Mouse (Mus musculus): ENCODE measurements around the gene Col4a3bp. TPM values are rescaled to one million over a fixed set of nuclear protein-coding genes. Genes with fewer than 3 reads are reported as not detected.

The Col4a3bp gene
- polyA plus RNA-seq, 1 experiment from 2014 or later: 13.8 TPM

DNA sequence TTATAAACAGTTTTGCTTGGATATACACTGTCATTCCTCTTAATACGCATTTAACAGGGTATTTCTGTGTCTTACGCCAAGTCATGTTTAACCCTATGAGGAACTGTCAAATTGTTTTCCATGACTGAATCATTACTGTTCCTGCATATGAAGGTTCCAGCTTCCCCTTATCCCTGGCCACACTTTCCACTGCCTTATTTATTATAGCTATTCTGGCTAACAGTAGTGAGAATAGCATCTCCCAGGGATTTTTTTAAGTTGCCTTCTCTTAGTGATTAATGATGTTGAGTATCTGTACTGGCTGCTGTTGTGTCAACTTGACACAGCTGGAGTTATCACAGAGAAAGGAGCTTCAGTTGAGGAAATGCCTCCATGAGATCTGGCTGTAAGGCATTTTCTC is 25.1 kb upstream of the Col4a3bp start:
- H3K9ac ChIP-seq: no peak overlapping the region
- H3K9me3 ChIP-seq: no peaks in the 10 kb centered on the region
- no peak for ATAC-seq (ENCODE audit: insufficient read depth, low FRiP score, low read depth)
- H3K4me2 ChIP-seq: no peak overlapping the region
- H3K36me3 ChIP-seq: no peaks in the 10 kb centered on the region
- no peak overlapping the region for H3K27ac ChIP-seq
- 0 out of 2 replicates have a peak, but pooled peaks cover 5% of the 10 kb centered on the region for H3K4me1 ChIP-seq
- 57% methylated on average over 2 of the region's 2 CpGs for WGBS
- no peaks in the 10 kb centered on the region for H3K27me3 ChIP-seq (replicated peaks)
- no peak overlapping the region for H3K4me3 ChIP-seq (replicated peaks)

DNA sequence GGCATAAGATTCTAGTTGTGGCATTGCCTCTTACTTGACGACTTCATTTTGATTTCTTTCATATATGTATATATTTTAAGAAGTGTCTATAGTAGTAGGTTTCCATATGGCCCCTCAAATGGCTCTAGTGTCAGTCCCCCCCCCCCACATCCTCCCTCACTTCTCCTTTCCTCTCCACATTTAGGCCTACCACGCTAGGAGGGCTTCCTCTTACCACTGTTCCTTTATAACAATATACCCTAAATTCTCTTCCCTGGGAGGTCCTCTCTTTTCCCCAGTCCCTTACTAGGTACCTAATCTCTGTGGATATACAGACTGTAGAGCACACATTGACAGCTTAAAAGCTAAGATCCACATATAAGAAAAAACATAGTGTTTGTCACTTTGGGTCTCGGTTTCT is 21.1 kb upstream of the Col4a3bp start:
- ATAC-seq (ENCODE audit: insufficient read depth, low FRiP score, low read depth): no peak
- Histone ChIP-seq H3K9me3 (no peaks in the 10 kb centered on the region), H3K4me1 (no peaks in the 10 kb centered on the region), H3K27me3 (replicated peaks) (no peaks in the 10 kb centered on the region), H3K4me3 (replicated peaks) (no peak overlapping the region), H3K27ac (no peak overlapping the region), H3K4me2 (no peak overlapping the region), H3K9ac (no peak overlapping the region), H3K36me3 (no peaks in the 10 kb centered on the region)
- 93% methylated on average over 3 of the region's 3 CpGs for WGBS

DNA sequence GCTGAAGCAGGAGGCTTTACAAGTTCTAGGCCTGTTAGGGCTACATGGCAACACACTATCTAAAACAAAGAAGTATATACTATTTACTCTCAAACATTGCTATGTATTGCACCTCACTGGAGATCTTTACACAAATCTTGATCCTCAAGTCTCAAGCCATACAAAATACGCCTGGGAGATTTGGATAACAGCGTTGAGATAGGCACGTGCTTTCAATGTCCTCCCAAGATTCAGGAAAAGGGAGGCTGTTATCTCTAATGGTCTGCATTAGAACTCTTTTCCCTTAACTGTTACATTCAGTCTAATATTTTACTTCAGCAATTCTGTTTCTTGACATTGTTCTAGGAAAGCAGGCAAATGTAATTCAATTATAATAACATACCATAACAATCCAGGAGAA is 15.4 kb upstream of the Col4a3bp start:
- H3K9me3 ChIP-seq: no peaks in the 10 kb centered on the region
- no peak overlapping the region for H3K27ac ChIP-seq
- H3K36me3 ChIP-seq: 0 out of 2 replicates have a peak, but pooled peaks cover 2% of the 10 kb centered on the region
- 86% methylated on average over 3 of the region's 3 CpGs for WGBS
- no peaks in the 10 kb centered on the region for H3K27me3 ChIP-seq (replicated peaks)
- no peak for ATAC-seq (ENCODE audit: insufficient read depth, low FRiP score, low read depth)
- no peak overlapping the region for H3K9ac ChIP-seq
- H3K4me1 ChIP-seq: no peaks in the 10 kb centered on the region
- no peak overlapping the region for H3K4me3 ChIP-seq (replicated peaks)
- H3K4me2 ChIP-seq: no peak overlapping the region

DNA sequence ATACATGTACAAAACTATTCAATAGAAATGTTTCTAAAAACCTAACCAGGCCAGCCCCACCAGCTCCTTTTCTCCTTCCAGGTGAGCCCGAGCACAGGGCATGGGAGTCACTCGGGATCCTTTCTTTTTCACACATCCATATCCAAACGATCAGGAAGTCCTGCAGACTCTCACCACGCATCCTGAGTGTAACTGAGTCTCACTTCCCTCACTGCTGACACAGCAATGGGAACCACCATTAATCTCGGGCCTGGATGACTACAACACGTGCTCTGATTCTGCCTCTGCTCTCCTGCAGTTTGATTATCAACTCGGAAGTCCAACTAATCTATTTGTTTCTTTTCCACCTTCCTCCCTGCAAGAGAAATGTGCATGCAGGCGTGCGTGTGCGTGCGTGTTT is 14.6 kb upstream of the Col4a3bp start:
- H3K9ac ChIP-seq: no peak overlapping the region
- H3K4me1 ChIP-seq: no peaks in the 10 kb centered on the region
- no peak overlapping the region for H3K4me2 ChIP-seq
- H3K36me3 ChIP-seq: 0 out of 2 replicates have a peak, but pooled peaks cover 2% of the 10 kb centered on the region
- no peaks in the 10 kb centered on the region for H3K27me3 ChIP-seq (replicated peaks)
- no peak overlapping the region for H3K27ac ChIP-seq
- no peak for ATAC-seq (ENCODE audit: insufficient read depth, low FRiP score, low read depth)
- H3K9me3 ChIP-seq: no peaks in the 10 kb centered on the region
- no peak overlapping the region for H3K4me3 ChIP-seq (replicated peaks)
- WGBS: 79% methylated on average over 11 of the region's 11 CpGs

DNA sequence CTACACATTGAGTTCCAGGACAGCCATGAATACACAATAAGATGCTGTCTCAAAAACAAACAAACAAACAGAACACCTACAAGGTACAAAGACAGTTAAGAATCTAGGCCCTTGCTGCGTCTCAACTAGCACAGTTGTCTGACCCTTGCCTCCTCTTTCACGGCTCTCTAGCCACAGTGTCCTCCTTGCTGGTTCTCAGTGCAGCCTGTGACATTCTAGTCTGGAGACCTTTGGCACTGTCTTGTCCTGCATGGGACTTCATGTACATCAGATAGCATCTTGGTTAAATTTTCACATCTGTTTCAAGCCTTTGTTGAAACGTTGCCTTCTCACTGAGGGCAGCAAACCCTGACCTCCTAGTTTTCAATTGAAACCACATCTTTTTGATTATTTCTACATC is 13.6 kb upstream of the Col4a3bp start:
- WGBS: 90% methylated on average over 3 of the region's 3 CpGs

DNA sequence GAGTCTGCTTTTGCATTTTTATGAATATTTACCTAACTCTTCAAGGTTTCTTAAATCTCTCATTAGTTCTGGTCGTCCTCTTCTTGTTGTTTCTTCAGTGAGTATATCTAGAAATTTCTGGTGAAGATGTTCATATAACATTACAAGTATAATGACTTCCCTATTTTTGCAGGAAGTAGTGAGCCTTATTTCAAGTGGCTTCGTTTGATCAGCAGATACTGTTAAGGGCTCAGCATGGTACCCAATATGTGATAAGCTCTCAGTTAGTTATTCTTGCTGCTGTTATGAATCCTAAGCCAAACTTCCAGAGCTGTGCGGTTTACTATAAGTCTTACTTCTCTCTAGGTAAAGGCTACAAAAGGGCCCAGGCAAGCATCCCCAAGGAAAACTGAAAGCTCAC is 12.9 kb upstream of the Col4a3bp start:
- WGBS: 93% methylated on average over 3 of the region's 3 CpGs
- no peaks in the 10 kb centered on the region for H3K4me1 ChIP-seq
- H3K9me3 ChIP-seq: no peaks in the 10 kb centered on the region
- H3K27ac ChIP-seq: no peak overlapping the region
- H3K27me3 ChIP-seq (replicated peaks): no peaks in the 10 kb centered on the region
- no peak overlapping the region for H3K4me3 ChIP-seq (replicated peaks)
- no peak overlapping the region for H3K9ac ChIP-seq
- ATAC-seq (ENCODE audit: insufficient read depth, low FRiP score, low read depth): no peak
- H3K4me2 ChIP-seq: no peak overlapping the region
- H3K36me3 ChIP-seq: 0 out of 2 replicates have a peak, but pooled peaks cover 2% of the 10 kb centered on the region

More for the DNA sequence above, 13.6 kb upstream of the Col4a3bp start:
- no peak for ATAC-seq (ENCODE audit: insufficient read depth, low FRiP score, low read depth)
- H3K27ac ChIP-seq: no peak overlapping the region
- no peak overlapping the region for H3K4me3 ChIP-seq (replicated peaks)
- no peak overlapping the region for H3K4me2 ChIP-seq
- 0 out of 2 replicates have a peak, but pooled peaks cover 2% of the 10 kb centered on the region for H3K36me3 ChIP-seq
- no peaks in the 10 kb centered on the region for H3K27me3 ChIP-seq (replicated peaks)
- no peak overlapping the region for H3K9ac ChIP-seq
- no peaks in the 10 kb centered on the region for H3K9me3 ChIP-seq
- no peaks in the 10 kb centered on the region for H3K4me1 ChIP-seq

DNA sequence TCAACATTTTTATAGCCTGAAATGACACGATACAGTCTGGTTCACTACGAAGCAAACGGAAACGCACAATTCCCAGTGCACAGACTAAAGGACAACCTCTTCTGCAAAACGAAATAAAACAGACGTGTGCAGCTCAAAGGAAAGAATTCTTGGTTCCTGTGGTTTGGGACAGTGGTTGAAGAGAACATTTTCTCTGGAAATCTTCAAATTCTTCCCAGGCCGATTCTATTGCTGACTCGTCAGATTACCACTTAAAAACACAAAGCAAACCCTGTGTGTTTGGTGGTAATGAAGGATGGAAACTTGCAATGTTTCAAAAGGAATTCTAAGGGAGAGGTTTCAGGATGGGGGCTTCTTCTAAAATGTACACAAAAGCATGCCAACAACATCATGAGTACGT is 12.4 kb upstream of the Col4a3bp start:
- Histone ChIP-seq H3K4me2 (no peak overlapping the region), H3K36me3 (0 out of 2 replicates have a peak, but pooled peaks cover 2% of the 10 kb centered on the region), H3K4me3 (replicated peaks) (no peak overlapping the region), H3K9me3 (no peaks in the 10 kb centered on the region), H3K27ac (no peak overlapping the region), H3K27me3 (replicated peaks) (no peaks in the 10 kb centered on the region), H3K9ac (no peak overlapping the region), H3K4me1 (no peaks in the 10 kb centered on the region)
- no peak for ATAC-seq (ENCODE audit: insufficient read depth, low FRiP score, low read depth)
- 87% methylated on average over 9 of the region's 9 CpGs for WGBS

DNA sequence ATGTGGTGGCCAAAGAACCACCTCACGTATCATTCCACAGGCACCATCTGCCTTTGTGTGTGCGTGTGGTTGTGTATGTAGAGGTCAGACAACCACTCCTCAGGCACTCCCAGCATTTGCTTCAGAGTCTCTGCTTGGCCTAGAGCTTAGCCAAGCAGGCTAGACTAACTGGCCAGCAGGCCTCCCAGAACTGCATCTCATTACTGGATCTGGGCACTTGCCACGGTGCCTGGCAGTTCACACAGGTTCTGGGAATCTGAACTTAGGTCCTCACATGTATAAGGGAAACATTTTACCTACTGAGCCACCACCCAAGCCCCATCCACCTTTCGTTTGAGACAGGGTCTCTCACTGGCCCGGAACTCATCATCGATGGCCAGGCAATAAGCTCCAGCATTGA is 10.2 kb upstream of the Col4a3bp start:
- Histone ChIP-seq H3K36me3 (0 out of 2 replicates have a peak, but pooled peaks cover 2% of the 10 kb centered on the region), H3K27me3 (replicated peaks) (no peaks in the 10 kb centered on the region), H3K4me2 (no peak overlapping the region), H3K4me3 (replicated peaks) (no peak overlapping the region), H3K9me3 (no peaks in the 10 kb centered on the region), H3K27ac (no peak overlapping the region), H3K9ac (no peak overlapping the region), H3K4me1 (no peaks in the 10 kb centered on the region)
- no peak for ATAC-seq (ENCODE audit: insufficient read depth, low FRiP score, low read depth)
- 87% methylated on average over 6 of the region's 6 CpGs for WGBS

DNA sequence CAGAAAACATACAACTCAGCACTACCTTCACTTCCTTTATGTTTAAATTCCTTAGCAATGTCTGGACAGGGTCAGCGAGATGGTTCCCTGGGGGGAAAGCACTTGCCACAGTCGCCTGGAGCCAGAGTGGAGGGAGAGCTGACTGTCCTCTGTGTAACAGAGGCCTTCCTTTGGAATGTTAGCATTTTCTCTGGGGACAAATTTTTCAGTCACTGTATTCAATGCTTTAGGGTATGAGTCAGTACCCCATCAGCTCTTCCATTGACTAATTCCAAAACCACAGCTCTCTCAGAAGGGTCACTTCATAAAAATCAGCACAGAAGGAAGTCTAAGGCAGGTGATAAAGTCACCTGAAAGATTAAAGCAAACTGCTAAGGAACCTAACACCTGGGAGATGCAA is 8.7 kb upstream of the Col4a3bp start:
- H3K9me3 ChIP-seq: no peaks in the 10 kb centered on the region
- H3K4me2 ChIP-seq: no peak overlapping the region
- no peak overlapping the region for H3K9ac ChIP-seq
- no peak overlapping the region for H3K4me3 ChIP-seq (replicated peaks)
- WGBS: 76% methylated on average over 2 of the region's 2 CpGs
- H3K27ac ChIP-seq: no peak overlapping the region
- 0 out of 2 replicates have a peak, but pooled peaks cover 2% of the 10 kb centered on the region for H3K36me3 ChIP-seq
- H3K4me1 ChIP-seq: no peaks in the 10 kb centered on the region
- no peaks in the 10 kb centered on the region for H3K27me3 ChIP-seq (replicated peaks)
- no peak; the same call in 1 of the 2 replicates for ATAC-seq (ENCODE audit: insufficient read depth, low FRiP score, low read depth)

DNA sequence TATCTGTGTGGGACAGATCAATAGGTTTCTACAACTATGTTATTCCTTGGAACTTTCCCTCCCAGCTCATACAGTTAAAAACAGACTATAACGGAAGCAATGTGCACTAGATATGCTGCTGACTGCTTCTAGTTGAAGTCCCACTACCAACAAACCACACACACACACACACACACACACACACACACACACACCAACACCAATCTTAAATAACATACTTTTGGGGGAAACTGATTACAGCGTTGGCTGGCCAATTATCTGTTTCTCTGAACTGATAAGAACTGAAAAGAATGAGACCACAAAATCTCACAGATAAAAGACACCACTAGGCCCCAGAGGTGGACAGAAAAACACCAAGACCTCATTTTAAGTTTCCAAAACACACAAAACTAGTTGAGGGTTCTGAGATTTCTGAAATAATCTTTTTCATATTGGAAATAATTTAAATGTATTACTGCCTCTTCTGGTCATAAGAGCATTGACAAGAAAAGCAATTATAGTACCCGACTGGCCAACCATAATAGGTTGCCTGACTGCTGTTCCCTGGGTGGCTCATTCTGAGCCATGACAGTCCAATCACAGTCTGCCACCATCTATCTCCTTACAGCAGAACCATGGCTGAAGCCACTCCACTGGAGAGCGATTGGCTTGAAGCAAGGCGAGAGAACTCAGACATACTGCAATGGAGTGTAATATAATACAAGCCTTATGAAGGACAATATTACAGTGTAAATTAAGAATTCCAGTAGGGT is 5.4 kb upstream of the Col4a3bp start:
- Histone ChIP-seq H3K36me3 (no peaks in the 10 kb centered on the region), H3K9me3 (no peaks in the 10 kb centered on the region), H3K9ac (no peak overlapping the region), H3K4me3 (replicated peaks) (no peak overlapping the region), H3K4me1 (no peaks in the 10 kb centered on the region), H3K27me3 (replicated peaks) (no peaks in the 10 kb centered on the region), H3K27ac (no peak overlapping the region), H3K4me2 (no peak overlapping the region)
- ATAC-seq (ENCODE audit: insufficient read depth, low FRiP score, low read depth): no peak
- WGBS: 78% methylated on average over 5 of the region's 5 CpGs

DNA sequence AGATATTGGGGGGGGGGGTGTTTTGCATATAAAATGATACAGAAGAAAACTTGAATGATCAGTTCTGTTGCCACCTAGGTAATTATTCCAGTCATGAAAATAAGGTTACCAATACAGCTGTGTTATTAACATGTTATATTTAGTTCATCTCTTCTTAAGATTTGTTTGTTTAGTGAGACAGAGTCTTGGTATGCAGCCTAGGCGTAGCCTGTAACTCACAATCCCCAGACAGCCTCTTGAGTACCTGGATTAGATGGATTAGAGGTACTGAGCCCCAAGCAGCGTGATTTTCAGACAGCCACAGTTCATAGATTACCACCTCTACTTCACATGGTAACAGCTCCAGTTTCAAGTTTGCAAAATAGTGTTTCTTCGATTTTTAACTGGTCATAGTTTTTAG is 4.3 kb upstream of the Col4a3bp start:
- no peaks in the 10 kb centered on the region for H3K36me3 ChIP-seq
- WGBS: 65% methylated on average over 3 of the region's 3 CpGs
- ATAC-seq (ENCODE audit: insufficient read depth, low FRiP score, low read depth): no peak
- H3K9ac ChIP-seq: no peak overlapping the region
- H3K4me1 ChIP-seq: no peaks in the 10 kb centered on the region
- no peak overlapping the region for H3K4me2 ChIP-seq
- no peaks in the 10 kb centered on the region for H3K27me3 ChIP-seq (replicated peaks)
- no peak overlapping the region for H3K4me3 ChIP-seq (replicated peaks)
- no peaks in the 10 kb centered on the region for H3K9me3 ChIP-seq
- no peak overlapping the region for H3K27ac ChIP-seq

DNA sequence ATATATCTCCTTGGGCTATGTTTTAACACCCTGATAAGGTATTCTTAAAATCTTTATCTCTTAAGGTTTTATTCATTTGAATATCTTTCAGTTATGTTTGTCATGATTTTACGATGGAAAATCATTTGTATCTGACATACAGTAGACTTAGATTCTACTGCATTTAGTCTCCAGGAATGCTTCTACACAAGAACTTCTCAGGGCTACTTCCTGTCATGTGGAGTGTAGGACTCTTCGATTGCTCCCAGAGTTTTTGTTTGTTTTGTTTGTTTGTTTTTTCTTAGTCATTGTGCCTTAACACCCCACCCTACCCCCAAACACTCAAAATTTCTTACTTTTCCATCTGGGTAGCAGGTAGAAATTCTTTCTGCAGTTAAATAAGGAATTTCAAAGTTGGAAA is 1.0 kb upstream of the Col4a3bp start:
- peak overlapping the region; percentile 48 for H3K4me2 ChIP-seq

More for the DNA sequence above, 1.0 kb upstream of the Col4a3bp start:
- Histone ChIP-seq H3K9me3 (no peaks in the 10 kb centered on the region), H3K27ac (no peak overlapping the region), H3K36me3 (no peaks in the 10 kb centered on the region), H3K4me3 (replicated peaks) (peak overlapping the region; percentile 97; the same call in 1 of the 2 replicates), H3K27me3 (replicated peaks) (no peaks in the 10 kb centered on the region), H3K4me1 (no peaks in the 10 kb centered on the region), H3K9ac (no peak overlapping the region)
- no peak for ATAC-seq (ENCODE audit: insufficient read depth, low FRiP score, low read depth)
- WGBS: 21% methylated on average over 2 of the region's 2 CpGs
